ENCODE assay signal across 9 mouse cellular contexts in genomic region chr9:115436301-115436700, GRCm38 (mm10).
"Had no signal": no experiment of that assay in that cellular context is flagged by ENCODE, and none has a peak within 500 bp of the region (broad histone marks: within the 10 kb centered on the region; RNA-seq: fewer than 3 reads in every experiment).

No protein-coding gene starts in this region.

- DNase-seq: lung, adult 18-20 months; lung, embryonic 14.5 days; lung, postnatal 10 days; lung, postnatal 4 days; midbrain, embryonic 14.5 days; right cerebral cortex, postnatal 14 days; thymus, adult 18-20 months; thymus, postnatal 14 days; thymus, postnatal 36 days had no signal
